Mouse (Mus musculus) stomach, embryonic 15.5 days (tissue): ENCODE results near the gene Jagn1. TPM values are rescaled to one million over a fixed set of nuclear protein-coding genes. Genes with fewer than 3 reads are reported as not detected.

Source experiments
- ATAC-seq: fragments of 200-750 bp; cut with Nextera tagmentation; 2 replicates; pipeline ENCODE4 v1.8.0; 2017; ENCODE audit warnings: low read depth, moderate number of reproducible peaks, moderate TSS enrichment; ENCODE audit not compliant: insufficient read depth, low FRiP score
- H3K27ac ChIP-seq: fragments of 300-500 bp; sonication (generic); 2 replicates; pipeline ENCODE4 v1.5.1; 2015; ENCODE audit warnings: mild to moderate bottlenecking, inconsistent platforms
- H3K27me3 ChIP-seq: fragments of 300-500 bp; sonication (generic); replicated peaks from 2 replicates; pipeline ENCODE4 v1.6.1; 2015; ENCODE audit warnings: inconsistent platforms
- H3K36me3 ChIP-seq: fragments of 300-500 bp; sonication (generic); 2 replicates; pipeline ENCODE4 v1.6.1; 2015; ENCODE audit warnings: inconsistent platforms
- H3K4me1 ChIP-seq: fragments of 300-500 bp; sonication (generic); 2 replicates; pipeline ENCODE4 v1.6.1; 2015; ENCODE audit warnings: inconsistent platforms
- H3K4me2 ChIP-seq: fragments of 300-500 bp; sonication (generic); 2 replicates; pipeline ENCODE4 v1.6.1; 2015; ENCODE audit warnings: mild to moderate bottlenecking, inconsistent platforms
- H3K4me3 ChIP-seq: fragments of 300-500 bp; sonication (generic); replicated peaks from 2 replicates; pipeline ENCODE4 v1.5.1; 2015; ENCODE audit warnings: inconsistent platforms
- H3K9ac ChIP-seq: fragments of 300-500 bp; sonication (generic); 2 replicates; pipeline ENCODE4 v1.6.1; 2015; ENCODE audit warnings: inconsistent platforms
- H3K9me3 ChIP-seq: fragments of 300-500 bp; sonication (generic); 2 replicates; pipeline ENCODE4 v1.6.1; 2016; ENCODE audit warnings: inconsistent platforms
- WGBS: fragments of 180-500 bp; shearing (Covaris S2); methylation state at CpG from one replicate; pipeline ENCODE4 v1.1.7; 2015; 5-methylcytosine and 5-hydroxymethylcytosine counted together
- polyA plus RNA-seq: library from polyadenylated mRNA; unstranded; fragments of >200 nt; fragmentation: Nextera tagmentation; extraction: Ambion mirVana; gene quantifications from 2 replicates; pipeline ENCODE4 v1.2.1, GENCODE M21; 2015

The Jagn1 gene
- polyA plus RNA-seq, 1 experiment from 2014 or later = 84.2 TPM

DNA sequence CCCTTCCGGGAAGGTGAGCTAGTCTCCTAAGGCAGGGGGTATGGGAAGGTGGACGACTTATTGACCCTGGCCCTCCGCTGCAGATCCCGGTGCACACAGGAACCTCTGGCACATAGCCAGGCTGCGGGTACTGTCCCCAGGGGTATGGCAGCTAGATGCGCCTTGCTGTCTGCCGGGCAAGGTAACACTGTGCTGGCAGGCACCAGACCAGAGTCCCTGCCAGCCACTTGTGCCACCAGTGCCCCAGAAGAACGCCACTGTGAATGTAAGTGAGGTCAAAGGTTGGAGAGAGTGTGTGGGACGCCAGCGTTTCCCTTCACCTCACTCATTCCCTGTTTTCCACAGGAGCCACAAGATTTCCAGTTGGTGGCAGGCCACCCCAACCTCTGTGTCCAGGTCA is 36.5 kb downstream of the Jagn1 start:
- no peak overlapping the region for H3K27ac ChIP-seq
- no peaks in the 10 kb centered on the region for H3K9me3 ChIP-seq
- WGBS = 77% methylated on average over 10 of the region's 10 CpGs
- no peak overlapping the region for H3K4me3 ChIP-seq
- no peak overlapping the region for H3K9ac ChIP-seq
- H3K4me1 ChIP-seq = peaks cover 13% of the 10 kb centered on the region
- H3K4me2 ChIP-seq = no peak overlapping the region
- ATAC-seq = no peak
- H3K36me3 ChIP-seq = no peaks in the 10 kb centered on the region
- peaks cover 23% of the 10 kb centered on the region; the same call in 1 of the 2 replicates for H3K27me3 ChIP-seq

DNA sequence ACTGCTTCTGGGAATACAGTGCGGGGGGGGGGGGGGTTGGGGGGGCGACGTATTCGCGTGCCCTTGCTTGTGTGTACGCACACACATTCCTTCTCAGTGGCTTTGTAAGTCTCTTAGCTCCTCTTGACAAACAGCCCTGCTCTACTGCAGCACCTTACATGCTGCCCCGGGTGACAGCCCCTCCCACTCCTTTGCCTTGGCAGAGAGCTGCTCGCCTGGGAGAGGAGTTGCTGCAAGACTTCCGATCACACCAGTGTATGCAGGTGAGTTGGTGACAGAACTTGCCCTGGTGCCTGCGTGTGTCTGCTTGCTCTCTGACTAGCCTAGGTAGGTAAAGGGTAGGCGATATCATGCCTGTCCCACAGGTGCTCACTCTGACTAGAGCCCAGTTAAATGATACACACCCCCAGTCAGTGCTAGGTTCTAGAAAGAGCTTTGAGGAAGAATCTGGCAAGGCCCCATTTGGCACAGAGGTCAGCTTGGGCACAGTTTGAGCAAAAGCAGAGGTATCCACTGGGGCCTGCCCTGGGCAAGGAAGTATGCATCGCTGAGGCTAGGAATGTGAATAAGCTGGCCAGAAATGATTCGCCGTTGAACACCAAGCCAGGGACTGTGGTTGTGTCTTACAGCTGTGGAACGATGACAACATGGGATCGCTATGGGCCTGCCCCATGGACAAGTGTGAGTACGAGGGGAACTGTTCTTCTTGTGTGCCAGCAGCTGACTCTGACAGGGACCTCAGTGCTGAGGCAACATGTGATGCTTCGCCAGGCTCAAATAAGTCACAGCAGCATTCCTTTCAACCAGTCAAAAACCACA is 38.4 kb downstream of the Jagn1 start:
- no peak overlapping the region for H3K9ac ChIP-seq
- no peak overlapping the region for H3K4me3 ChIP-seq
- H3K9me3 ChIP-seq = no peaks in the 10 kb centered on the region
- peaks cover 23% of the 10 kb centered on the region; the same call in 1 of the 2 replicates for H3K27me3 ChIP-seq
- WGBS = 56% methylated on average over 18 of the region's 18 CpGs
- no peak overlapping the region for H3K4me2 ChIP-seq
- peak overlapping the region; percentile 35; the same call in 1 of the 2 replicates for H3K27ac ChIP-seq
- H3K36me3 ChIP-seq = no peaks in the 10 kb centered on the region
- ATAC-seq = no peak
- H3K4me1 ChIP-seq = peaks cover 15% of the 10 kb centered on the region

DNA sequence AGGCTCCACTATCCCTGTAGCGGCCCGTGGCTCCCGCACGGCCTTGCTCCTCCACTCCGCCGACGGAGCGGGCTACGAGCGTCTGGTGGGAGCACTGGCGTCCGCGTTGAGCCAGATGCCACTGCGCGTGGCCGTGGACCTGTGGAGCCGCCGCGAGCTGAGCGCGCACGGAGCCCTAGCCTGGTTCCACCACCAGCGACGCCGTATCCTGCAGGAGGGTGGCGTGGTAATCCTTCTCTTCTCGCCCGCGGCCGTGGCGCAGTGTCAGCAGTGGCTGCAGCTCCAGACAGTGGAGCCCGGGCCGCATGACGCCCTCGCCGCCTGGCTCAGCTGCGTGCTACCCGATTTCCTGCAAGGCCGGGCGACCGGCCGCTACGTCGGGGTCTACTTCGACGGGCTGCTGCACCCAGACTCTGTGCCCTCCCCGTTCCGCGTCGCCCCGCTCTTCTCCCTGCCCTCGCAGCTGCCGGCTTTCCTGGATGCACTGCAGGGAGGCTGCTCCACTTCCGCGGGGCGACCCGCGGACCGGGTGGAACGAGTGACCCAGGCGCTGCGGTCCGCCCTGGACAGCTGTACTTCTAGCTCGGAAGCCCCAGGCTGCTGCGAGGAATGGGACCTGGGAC is 40.2 kb downstream of the Jagn1 start:
- H3K4me2 ChIP-seq = peak overlapping the region; percentile 89

DNA sequence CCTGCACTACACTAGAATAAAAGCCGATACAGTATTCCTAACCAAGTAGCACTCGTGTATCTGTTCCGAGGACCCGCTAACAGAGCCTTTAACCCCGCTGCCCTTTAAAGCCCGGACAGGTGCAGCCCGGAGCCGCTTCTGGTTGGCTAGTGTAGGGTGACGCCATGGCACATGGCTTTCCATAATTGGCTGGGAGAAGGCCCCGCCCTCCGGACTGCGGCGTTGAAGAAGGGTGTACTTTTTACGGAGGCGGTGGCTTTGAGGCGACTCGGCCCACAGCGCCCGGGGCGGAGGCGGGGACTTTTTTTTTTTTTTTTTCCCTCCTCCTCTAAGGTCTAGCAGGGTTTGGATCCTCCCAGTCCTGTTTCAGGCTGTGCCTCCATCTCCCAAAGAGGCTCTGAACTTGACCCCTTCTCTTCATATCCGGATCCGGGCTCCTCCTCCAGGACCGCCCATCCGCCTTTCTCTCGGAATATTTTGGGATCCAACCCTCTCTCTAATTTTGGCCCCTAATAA is 40.8 kb downstream of the Jagn1 start, which contains the start of gene Creld1:
Gene Creld1 (plus strand): TSS at position 198 of the 516 bp plus-strand sequence.
- no peaks in the 10 kb centered on the region for H3K36me3 ChIP-seq
- peaks cover 23% of the 10 kb centered on the region; the same call in 1 of the 2 replicates for H3K27me3 ChIP-seq
- under 1% methylated on average over 26 of the region's 26 CpGs for WGBS
- peak within 1 kb of the TSS; percentile 55 for H3K4me3 ChIP-seq
- H3K27ac ChIP-seq = peak within 1 kb of the TSS; percentile 80
- peak; percentile 96 for ATAC-seq
- H3K9ac ChIP-seq = peak within 1 kb of the TSS; percentile 44
- H3K4me2 ChIP-seq = peak within 1 kb of the TSS; percentile 89
- no peaks in the 10 kb centered on the region for H3K9me3 ChIP-seq
- H3K4me1 ChIP-seq = peaks cover 15% of the 10 kb centered on the region

More for the DNA sequence above, 40.2 kb downstream of the Jagn1 start:
- H3K9me3 ChIP-seq = no peaks in the 10 kb centered on the region
- peak overlapping the region; percentile 55 for H3K4me3 ChIP-seq
- WGBS = 2% methylated on average over 65 of the region's 65 CpGs
- peaks cover 23% of the 10 kb centered on the region; the same call in 1 of the 2 replicates for H3K27me3 ChIP-seq
- H3K4me1 ChIP-seq = peaks cover 15% of the 10 kb centered on the region
- H3K27ac ChIP-seq = peak overlapping the region; percentile 80
- H3K9ac ChIP-seq = peak overlapping the region; percentile 44
- no peaks in the 10 kb centered on the region for H3K36me3 ChIP-seq
- peak; percentile 24 for ATAC-seq

DNA sequence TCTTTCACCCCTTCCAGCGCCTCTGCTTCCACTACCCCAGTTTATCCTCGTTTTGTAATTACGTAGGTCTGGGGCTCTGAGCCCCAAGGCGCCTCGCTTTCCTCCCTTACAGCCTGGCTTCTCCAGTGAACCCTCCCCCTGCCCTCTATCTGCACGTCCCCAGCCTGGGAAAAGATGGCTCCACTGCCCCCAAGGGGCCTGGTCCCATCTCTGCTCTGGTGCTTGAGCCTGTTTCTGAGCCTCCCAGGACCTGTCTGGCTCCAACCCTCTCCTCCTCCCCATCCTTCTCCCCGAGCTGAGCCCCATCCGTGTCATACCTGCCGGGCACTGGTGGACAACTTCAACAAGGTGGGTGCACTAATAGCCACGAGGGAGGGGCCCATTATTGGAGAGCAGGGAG is 41.4 kb downstream of the Jagn1 start:
- peak; percentile 20; the same call in 1 of the 2 replicates for ATAC-seq
- H3K4me3 ChIP-seq = peak overlapping the region; percentile 55
- 9% methylated on average over 10 of the region's 10 CpGs for WGBS
- peak overlapping the region; percentile 89 for H3K4me2 ChIP-seq
- H3K9me3 ChIP-seq = no peaks in the 10 kb centered on the region
- no peaks in the 10 kb centered on the region for H3K36me3 ChIP-seq
- H3K9ac ChIP-seq = peak overlapping the region; percentile 35
- peak overlapping the region; percentile 78 for H3K27ac ChIP-seq
- peaks cover 23% of the 10 kb centered on the region; the same call in 1 of the 2 replicates for H3K27me3 ChIP-seq
- H3K4me1 ChIP-seq = peaks cover 15% of the 10 kb centered on the region

DNA sequence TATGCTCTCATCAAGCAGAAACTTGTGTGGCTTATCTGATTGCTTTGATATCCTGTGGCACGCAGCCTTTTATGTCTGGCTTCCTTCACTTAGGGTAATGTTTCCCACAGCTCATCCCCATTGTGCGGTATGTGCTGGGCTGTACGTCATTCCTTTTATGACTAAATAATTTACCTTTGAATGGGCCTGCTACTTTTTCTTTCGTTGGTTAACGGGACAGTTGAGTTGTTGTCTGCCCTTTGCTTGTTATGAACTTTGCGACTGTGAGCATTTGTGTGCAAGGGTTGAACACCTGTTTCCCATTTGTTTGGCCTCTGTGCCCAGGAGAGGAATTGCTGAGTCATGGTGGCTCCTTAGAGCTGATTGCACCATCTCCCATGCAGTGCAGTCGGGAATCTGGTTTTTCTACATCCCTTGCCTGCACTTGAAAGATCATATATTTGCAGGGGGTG is 44.8 kb downstream of the Jagn1 start:
- WGBS = 45% methylated on average over 7 of the region's 7 CpGs
- H3K9ac ChIP-seq = no peak overlapping the region

DNA sequence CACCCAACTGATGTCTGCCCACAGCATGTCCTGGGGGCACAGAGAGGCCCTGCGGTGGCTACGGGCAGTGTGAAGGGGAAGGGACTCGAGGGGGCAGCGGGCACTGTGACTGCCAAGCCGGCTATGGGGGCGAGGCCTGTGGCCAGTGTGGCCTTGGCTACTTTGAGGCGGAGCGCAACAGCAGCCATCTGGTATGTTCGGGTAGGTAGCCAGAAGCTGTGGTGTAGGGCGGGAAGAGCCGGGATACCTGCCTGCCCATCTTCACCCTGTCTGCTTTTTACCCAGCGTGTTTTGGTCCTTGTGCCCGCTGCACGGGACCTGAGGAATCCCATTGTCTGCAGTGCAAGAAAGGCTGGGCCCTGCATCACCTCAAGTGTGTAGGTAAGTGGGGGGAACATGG is 47.0 kb downstream of the Jagn1 start:
- no peak overlapping the region for H3K4me3 ChIP-seq
- H3K36me3 ChIP-seq = no peaks in the 10 kb centered on the region; the same call in 1 of the 2 replicates
- no peak overlapping the region for H3K9ac ChIP-seq
- peaks cover 4% of the 10 kb centered on the region for H3K4me1 ChIP-seq
- H3K9me3 ChIP-seq = no peaks in the 10 kb centered on the region
- H3K27me3 ChIP-seq = no peaks in the 10 kb centered on the region
- no peak overlapping the region for H3K27ac ChIP-seq
- no peak overlapping the region for H3K4me2 ChIP-seq
- 91% methylated on average over 14 of the region's 14 CpGs for WGBS
- ATAC-seq = no peak

More for the DNA sequence above, 44.8 kb downstream of the Jagn1 start:
- no peaks in the 10 kb centered on the region; the same call in 1 of the 2 replicates for H3K36me3 ChIP-seq
- H3K4me1 ChIP-seq = peaks cover 14% of the 10 kb centered on the region
- H3K4me2 ChIP-seq = no peak overlapping the region
- ATAC-seq = no peak
- H3K27me3 ChIP-seq = peaks cover 6% of the 10 kb centered on the region; the same call in 1 of the 2 replicates
- H3K4me3 ChIP-seq = no peak overlapping the region
- H3K9me3 ChIP-seq = no peaks in the 10 kb centered on the region
- H3K27ac ChIP-seq = no peak overlapping the region

DNA sequence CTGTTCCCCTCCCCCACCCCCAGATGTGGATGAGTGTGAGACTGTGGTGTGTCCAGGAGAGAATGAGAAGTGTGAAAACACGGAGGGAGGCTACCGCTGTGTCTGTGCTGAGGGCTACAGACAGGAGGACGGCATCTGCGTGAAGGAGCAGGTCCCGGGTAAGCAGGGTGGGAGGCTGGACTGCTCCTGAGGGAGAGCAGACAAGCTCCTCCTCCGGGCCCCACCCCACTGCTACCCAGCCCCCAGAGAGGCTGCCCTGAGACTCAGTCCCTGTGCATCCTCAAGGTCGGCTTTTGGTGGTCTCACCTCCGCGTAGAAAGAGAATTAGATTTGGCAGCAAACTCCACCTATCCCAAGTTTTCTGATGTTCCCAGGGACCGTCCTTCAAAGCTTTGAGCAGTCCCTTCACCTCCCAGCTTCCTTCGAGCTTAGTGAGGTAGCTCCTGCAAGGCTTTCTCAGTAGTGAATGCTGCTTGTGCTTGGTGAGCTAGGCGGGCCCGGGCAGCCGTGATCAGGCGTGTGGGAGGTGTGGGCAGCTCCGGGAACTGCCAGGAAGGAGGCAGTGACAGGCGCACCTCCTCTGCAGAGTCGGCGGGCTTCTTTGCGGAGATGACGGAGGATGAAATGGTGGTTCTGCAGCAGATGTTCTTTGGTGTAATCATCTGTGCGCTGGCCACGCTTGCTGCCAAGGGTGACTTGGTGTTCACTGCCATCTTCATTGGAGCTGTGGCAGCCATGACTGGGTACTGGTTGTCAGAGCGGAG is 49.9 kb downstream of the Jagn1 start:
- no peaks in the 10 kb centered on the region for H3K9me3 ChIP-seq
- no peak overlapping the region for H3K27ac ChIP-seq
- H3K4me3 ChIP-seq = no peak overlapping the region
- H3K36me3 ChIP-seq = no peaks in the 10 kb centered on the region; the same call in 1 of the 2 replicates
- peaks cover 17% of the 10 kb centered on the region for H3K27me3 ChIP-seq
- H3K9ac ChIP-seq = no peak overlapping the region
- ATAC-seq = no peak
- no peak overlapping the region for H3K4me2 ChIP-seq
- H3K4me1 ChIP-seq = peaks cover 15% of the 10 kb centered on the region
- 78% methylated on average over 24 of the region's 24 CpGs for WGBS

DNA sequence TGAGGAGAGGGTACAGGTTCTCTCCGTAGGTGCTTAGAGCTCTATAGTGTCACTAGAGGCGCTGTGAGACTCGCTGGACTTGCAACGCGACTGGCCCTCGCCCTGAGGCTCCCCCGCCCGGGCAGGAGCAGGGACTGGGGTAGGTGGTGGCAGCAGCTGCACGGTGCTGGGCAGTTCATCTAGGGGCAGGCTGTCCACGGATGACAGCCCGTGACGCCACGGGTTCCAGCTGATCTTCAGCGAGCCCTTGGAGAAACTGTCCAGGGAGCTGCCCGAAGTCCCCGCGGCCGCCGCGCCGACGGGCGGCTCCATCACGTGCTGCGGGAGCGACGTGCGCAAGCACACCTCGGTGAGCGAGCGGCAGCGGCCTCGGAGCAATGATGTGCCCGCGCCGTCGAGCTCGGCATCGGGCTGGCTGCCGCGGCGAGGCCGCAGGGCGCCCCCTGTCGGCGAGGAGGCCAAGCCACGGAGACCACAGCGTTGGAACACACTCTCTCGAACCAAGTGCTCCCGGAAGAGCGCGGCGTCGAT is 52.0 kb downstream of the Jagn1 start:
- no peak overlapping the region for H3K27ac ChIP-seq
- peak overlapping the region; percentile 20; the same call in 1 of the 2 replicates for H3K9ac ChIP-seq

DNA sequence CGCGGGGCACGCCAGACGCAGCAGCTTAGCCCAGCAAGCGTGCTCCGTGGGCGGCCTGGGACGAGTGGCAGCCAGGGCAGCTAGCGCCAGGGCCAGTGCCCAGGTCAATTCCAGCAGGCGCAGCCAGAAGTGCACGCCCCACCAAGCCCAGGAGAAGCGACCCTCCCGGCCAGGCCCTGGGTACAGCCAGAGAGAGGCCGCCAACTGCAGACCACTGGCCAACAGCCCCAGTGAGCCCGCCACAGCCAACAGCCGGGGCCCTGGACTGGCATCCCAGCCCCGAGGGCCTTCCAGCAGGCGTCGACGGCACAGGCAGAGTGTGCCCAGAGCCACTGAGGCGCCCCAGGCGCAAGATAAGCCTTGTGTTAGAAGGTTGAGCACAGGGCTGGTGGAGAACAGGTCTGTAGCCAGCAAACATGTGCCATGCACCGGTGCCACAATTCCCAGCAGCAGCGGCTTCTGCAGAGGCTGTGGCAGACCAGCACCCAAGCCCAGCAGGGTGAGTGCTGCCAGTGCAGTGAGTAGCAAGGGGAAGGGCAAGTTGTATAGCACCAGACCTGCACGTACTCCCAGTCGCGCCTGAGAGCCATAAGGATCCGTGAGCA is 52.8 kb downstream of the Jagn1 start:
- H3K4me3 ChIP-seq = peak overlapping the region; percentile 43
- H3K27me3 ChIP-seq = peaks cover 17% of the 10 kb centered on the region
- no peak overlapping the region for H3K9ac ChIP-seq
- H3K4me1 ChIP-seq = peaks cover 15% of the 10 kb centered on the region
- whole genome bisulfite sequencing = 39% methylated on average over 28 of the region's 28 CpGs
- ATAC-seq = no peak; the same call in 1 of the 2 replicates
- H3K9me3 ChIP-seq = no peaks in the 10 kb centered on the region
- H3K4me2 ChIP-seq = peak overlapping the region; percentile 78
- H3K36me3 ChIP-seq = no peaks in the 10 kb centered on the region; the same call in 1 of the 2 replicates
- H3K27ac ChIP-seq = no peak overlapping the region

More for the DNA sequence above, 52.0 kb downstream of the Jagn1 start:
- WGBS = under 1% methylated on average over 54 of the region's 54 CpGs
- Histone ChIP-seq H3K36me3 (no peaks in the 10 kb centered on the region; the same call in 1 of the 2 replicates), H3K27me3 (peaks cover 17% of the 10 kb centered on the region), H3K9me3 (no peaks in the 10 kb centered on the region), H3K4me3 (peak overlapping the region; percentile 43), H3K4me2 (peak overlapping the region; percentile 78), H3K4me1 (peaks cover 15% of the 10 kb centered on the region)
- ATAC-seq = peak; percentile 69
